Mouse (Mus musculus) G1E (cell line): ENCODE data around the gene Mroh7.

Experiments used
- CTCF ChIP-seq: IDR thresholded peaks from 2 replicates; pipeline ENCODE4 v1.5.1; 2012; ENCODE audit warnings: low read depth, low read length, inconsistent platforms, mixed read lengths
- GATA1 ChIP-seq: IDR thresholded peaks from 2 replicates; pipeline ENCODE4 v1.6.1; 2012; ENCODE audit warnings: borderline replicate concordance, low read length, inconsistent platforms, mixed read lengths
- POLR2AphosphoS5 ChIP-seq: IDR thresholded peaks from 2 replicates; pipeline ENCODE4 v1.6.1; 2012; ENCODE audit warnings: low read depth, low read length, inconsistent platforms; ENCODE audit not compliant: insufficient replicate concordance
- TAL1 ChIP-seq: conservative IDR thresholded peaks from 2 replicates; pipeline ENCODE4 v1.6.1; 2012; ENCODE audit warnings: low read depth, low read length, inconsistent platforms, mixed read lengths

DNA sequence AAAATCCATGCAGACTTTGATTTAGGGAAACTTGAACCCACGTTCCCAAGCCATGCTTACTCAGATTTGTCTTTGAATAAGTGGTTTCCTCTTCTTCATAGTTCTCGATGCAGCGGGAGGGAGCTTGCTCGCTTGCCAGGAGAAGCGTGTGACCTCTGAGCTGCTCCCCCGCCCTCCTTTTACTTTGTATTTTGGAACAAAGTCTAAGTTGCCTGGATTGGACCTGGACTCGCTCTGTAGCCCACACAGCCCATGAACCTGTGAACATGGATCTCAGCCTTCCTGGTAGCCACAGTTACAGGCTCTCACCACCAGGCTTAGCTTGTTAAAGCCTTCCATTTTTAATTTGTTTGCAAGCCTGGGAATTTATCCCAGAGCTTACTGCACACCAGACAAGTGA lies at the start of gene Mroh7:
- TF ChIP-seq CTCF = no peak
- no peak for TF ChIP-seq TAL1
- no peak for TF ChIP-seq GATA1
- TF ChIP-seq POLR2AphosphoS5 = no peak
